Mouse (Mus musculus) layer of hippocampus, adult 9-11 months (tissue): ENCODE results near the gene Ppp1r14b.

Experiments used
- DNase-seq: peaks from one replicate; pipeline ENCODE4 v3.0.0; 2022

Ppp1r14b gene

GRCm38 (mm10) chr19:6974211-6975205 is at the start of gene Ppp1r14b:
Gene Ppp1r14b (plus strand): TSS chr19:6974968.
- peak; percentile 74 for DNase-seq

- no peak for DNase-seq
These were observed 49.5 kb upstream of the Ppp1r14b start, which contains the start of gene Catsperz for GRCm38 (mm10) chr19:6925307-6925573. Gene Catsperz (minus strand): TSS chr19:6925380.

- DNase-seq = no peak
These were observed 49.0 kb upstream of the Ppp1r14b start for GRCm38 (mm10) chr19:6925611-6926329.

GRCm38 (mm10) chr19:6926559-6927255 is 48.1 kb upstream of the Ppp1r14b start:
- DNase-seq = no peak

GRCm38 (mm10) chr19:6928080-6928479 is 46.7 kb upstream of the Ppp1r14b start:
- DNase-seq = no peak

GRCm38 (mm10) chr19:6931002-6931401 is 43.8 kb upstream of the Ppp1r14b start:
- no peak for DNase-seq

- DNase-seq = no peak
These were observed 42.8 kb upstream of the Ppp1r14b start for GRCm38 (mm10) chr19:6932018-6932417.

- no peak for DNase-seq
These were observed 41.7 kb upstream of the Ppp1r14b start for GRCm38 (mm10) chr19:6933102-6933435.

- DNase-seq = no peak
These were observed 41.2 kb upstream of the Ppp1r14b start for GRCm38 (mm10) chr19:6933436-6934194.

- DNase-seq = no peak
These were observed 40.4 kb upstream of the Ppp1r14b start, which contains the start of gene Kcnk4 for GRCm38 (mm10) chr19:6934195-6934977. Gene Kcnk4 (minus strand): TSS chr19:6934515.

- DNase-seq = no peak
These were observed 38.5 kb upstream of the Ppp1r14b start for GRCm38 (mm10) chr19:6936299-6936698.

- no peak for DNase-seq
These were observed 37.0 kb upstream of the Ppp1r14b start for GRCm38 (mm10) chr19:6937541-6938465.

- DNase-seq = no peak
These were observed 35.4 kb upstream of the Ppp1r14b start for GRCm38 (mm10) chr19:6939106-6940002.

GRCm38 (mm10) chr19:6940396-6941351 is 34.1 kb upstream of the Ppp1r14b start:
- no peak for DNase-seq

- DNase-seq = peak; percentile 90
These were observed 33.2 kb upstream of the Ppp1r14b start, which contains the start of gene Bad for GRCm38 (mm10) chr19:6941372-6942248. Gene Bad (plus strand): TSS chr19:6941861.

- peak; percentile 96 for DNase-seq
These were observed 32.5 kb upstream of the Ppp1r14b start, which contains the start of gene Gpr137 for GRCm38 (mm10) chr19:6942249-6942691. Gene Gpr137 (minus strand): TSS chr19:6942480.

GRCm38 (mm10) chr19:6942764-6943163 is 32.0 kb upstream of the Ppp1r14b start:
- DNase-seq = no peak
